Mouse (Mus musculus): ENCODE results near the gene Rhbg.

GRCm38 (mm10) chr3:88296110-88296560 is 41.6 kb upstream of the Rhbg start:
- peak; percentile 99 for TF ChIP-seq SIN3A (IDR thresholded peaks at IDR 0.05; ENCODE audit: low read length)
- peak; percentile 100 for TF ChIP-seq MXI1 (IDR thresholded peaks at IDR 0.05; ENCODE audit: low read depth, low read length)
- TF ChIP-seq CHD2 (IDR thresholded peaks at IDR 0.05; ENCODE audit: low read length), result peak; percentile 14; the same call in 1 of the 2 replicates
- no peak for TF ChIP-seq NELFE (IDR thresholded peaks at IDR 0.05; ENCODE audit: low read depth, low read length)
- no peak for TF ChIP-seq POLR2A (IDR thresholded peaks at IDR 0.05; ENCODE audit: control insufficient read depth in 1 of 2, insufficient read depth in 1 of 2, low read depth in 1 of 2, low read length in 2 of 2, poor library complexity in 1 of 2)

All from MEL (cell line).